Mouse (Mus musculus) heart, postnatal 0 days (tissue): ENCODE measurements around the gene Krtap5-2.
"Not testable (repeated sequence)": the region's sequence is repeated elsewhere in the genome, so short reads cannot be mapped to it uniquely, and the experiment has no call there.

ENCODE experiments used
- CTCF ChIP-seq: IDR thresholded peaks from 2 replicates; pipeline ENCODE4 v1.5.1; 2016; ENCODE audit warnings: antibody characterized with exemption, control low read depth, low read depth
- EP300 ChIP-seq: IDR thresholded peaks from 2 replicates; pipeline ENCODE4 v1.6.1; 2016; ENCODE audit warnings: antibody characterized with exemption, low read depth

- TF ChIP-seq CTCF, EP300: not testable (repeated sequence)
Observed at GRCm38 (mm10) chr7:142165639-142166038, 10.2 kb downstream of the Krtap5-2 start, which contains the start of gene Gm4553.
